Mouse (Mus musculus) MEL (cell line): ENCODE data around the gene Kcmf1. TPM values are rescaled to one million over a fixed set of nuclear protein-coding genes. Genes with fewer than 3 reads are reported as not detected.

Source experiments
- DNase-seq: peaks from one replicate; pipeline ENCODE4 v3.0.0; 2011; ENCODE audit warnings: low read depth, low spot score
- H3K27ac ChIP-seq: 2 replicates; pipeline ENCODE4 v1.5.1; 2012; ENCODE audit warnings: low read depth, mild to moderate bottlenecking, control low read depth, low read length, moderate library complexity; ENCODE audit not compliant: control insufficient read depth
- H3K27me3 ChIP-seq, 2 experiments: fragments of 150-350 bp in 1 of 2; sonication (generic) in 1 of 2; 2 replicates each; pipeline ENCODE4 v1.6.1; 2012; ENCODE audit warnings: low read length in 2 of 2, mild to moderate bottlenecking in 2 of 2, improper control_type of control experiment in 1 of 2, moderate library complexity in 1 of 2; ENCODE audit not compliant: insufficient read depth in 2 of 2, control insufficient read depth in 1 of 2
- H3K36me3 ChIP-seq, 2 experiments: 2 replicates each; pipeline ENCODE4 v1.6.1; 2012 to 2014; ENCODE audit warnings: low read length in 2 of 2, improper control_type of control experiment in 1 of 2, inconsistent platforms in 1 of 2, mild to moderate bottlenecking in 1 of 2; ENCODE audit not compliant: insufficient read depth in 2 of 2, control insufficient read depth in 1 of 2
- H3K4me1 ChIP-seq, 2 experiments: fragments of 150-350 bp in 1 of 2; sonication (generic) in 1 of 2; 2 replicates each; pipeline ENCODE4 v1.6.1; 2012; ENCODE audit warnings: low read length in 2 of 2, improper control_type of control experiment in 1 of 2, mild to moderate bottlenecking in 1 of 2; ENCODE audit not compliant: insufficient read depth in 2 of 2, control insufficient read depth in 1 of 2
- H3K4me3 ChIP-seq, 2 experiments: fragments of 150-350 bp in 1 of 2; sonication (generic) in 1 of 2; 2 replicates each; pipeline ENCODE4 v1.5.1; 2012; ENCODE audit warnings: low read depth in 2 of 2, low read length in 2 of 2, mild to moderate bottlenecking in 2 of 2, moderate library complexity in 2 of 2, control low read depth in 1 of 2, improper control_type of control experiment in 1 of 2; ENCODE audit not compliant: control insufficient read depth in 1 of 2, insufficient read depth in 1 of 2
- H3K79me2 ChIP-seq: 2 replicates; pipeline ENCODE4 v1.6.1; 2012; ENCODE audit warnings: mild to moderate bottlenecking, low read length, moderate library complexity; ENCODE audit not compliant: control insufficient read depth, poor library complexity, insufficient read depth
- H3K9ac ChIP-seq: 2 replicates; pipeline ENCODE4 v1.6.1; 2012; ENCODE audit warnings: low read depth, mild to moderate bottlenecking, control low read depth, low read length, moderate library complexity; ENCODE audit not compliant: control insufficient read depth, poor library complexity, severe bottlenecking
- H3K9me3 ChIP-seq: fragments of 150-350 bp; sonication (generic); replicated peaks from 2 replicates; pipeline ENCODE4 v1.6.1; 2012; ENCODE audit warnings: mild to moderate bottlenecking, low read length, improper control_type of control experiment, moderate library complexity; ENCODE audit not compliant: insufficient read depth
- BHLHE40 ChIP-seq: IDR thresholded peaks from 2 replicates; pipeline ENCODE4 v1.6.1; 2012; ENCODE audit warnings: low read depth, mild to moderate bottlenecking, inconsistent platforms, low read length, improper control_type of control experiment, borderline replicate concordance
- EP300 ChIP-seq, 2 experiments: IDR thresholded peaks; 2 replicates each; pipeline ENCODE4 v1.6.1; 2011; ENCODE audit warnings: improper control_type of control experiment in 2 of 2, low read length in 2 of 2, low read depth in 1 of 2, mild to moderate bottlenecking in 1 of 2
- ETS1 ChIP-seq: IDR thresholded peaks from 2 replicates; pipeline ENCODE4 v1.6.1; 2012; ENCODE audit warnings: low read depth, mild to moderate bottlenecking, inconsistent platforms, low read length, improper control_type of control experiment, moderate library complexity
- GATA1 ChIP-seq: IDR thresholded peaks from 2 replicates; pipeline ENCODE4 v1.6.1; 2011; ENCODE audit warnings: low read depth, low read length, improper control_type of control experiment
- HCFC1 ChIP-seq: IDR thresholded peaks from 2 replicates; pipeline ENCODE4 v1.6.1; 2012; ENCODE audit warnings: low read depth, mild to moderate bottlenecking, inconsistent platforms, low read length, improper control_type of control experiment, moderate library complexity
- JUND ChIP-seq: IDR thresholded peaks from 2 replicates; pipeline ENCODE4 v1.6.1; 2011; ENCODE audit warnings: low read depth, mild to moderate bottlenecking, improper control_type of control experiment, low read length
- MAZ ChIP-seq: IDR thresholded peaks from 2 replicates; pipeline ENCODE4 v1.6.1; 2012; ENCODE audit warnings: low read depth, mild to moderate bottlenecking, inconsistent platforms, low read length, improper control_type of control experiment
- MXI1 ChIP-seq: IDR thresholded peaks from 2 replicates; pipeline ENCODE4 v1.6.1; 2011; ENCODE audit warnings: mild to moderate bottlenecking, low read depth, low read length, improper control_type of control experiment
- POLR2AphosphoS2 ChIP-seq: IDR thresholded peaks from 2 replicates; pipeline ENCODE4 v1.6.1; 2011; ENCODE audit warnings: low read length, improper control_type of control experiment
- POLR2AphosphoS5 ChIP-seq: IDR thresholded peaks from 2 replicates; pipeline ENCODE4 v1.6.1; 2012; ENCODE audit warnings: low read depth, borderline replicate concordance, mild to moderate bottlenecking, inconsistent platforms, low read length, moderate library complexity, mixed read lengths
- RAD21 ChIP-seq: IDR thresholded peaks from 2 replicates; pipeline ENCODE4 v1.6.1; 2011; ENCODE audit warnings: mild to moderate bottlenecking, low read depth, low read length, improper control_type of control experiment
- SIN3A ChIP-seq: IDR thresholded peaks from 2 replicates; pipeline ENCODE4 v1.6.1; 2012; ENCODE audit warnings: low read length, improper control_type of control experiment, inconsistent platforms
- TAL1 ChIP-seq: IDR thresholded peaks from 2 replicates; pipeline ENCODE4 v1.6.1; 2012; ENCODE audit warnings: mild to moderate bottlenecking, inconsistent platforms, low read length, moderate library complexity, mixed read lengths
- UBTF ChIP-seq: IDR thresholded peaks from 2 replicates; pipeline ENCODE4 v1.6.1; 2012; ENCODE audit warnings: low read depth, mild to moderate bottlenecking, inconsistent platforms, low read length, improper control_type of control experiment, moderate library complexity, borderline replicate concordance; ENCODE audit not compliant: insufficient read depth
- ZNF384 ChIP-seq: IDR thresholded peaks from 2 replicates; pipeline ENCODE4 v1.6.1; 2012; ENCODE audit warnings: low read depth, mild to moderate bottlenecking, inconsistent platforms, low read length, improper control_type of control experiment
- polyA plus RNA-seq, 2 experiments: library from polyadenylated mRNA; stranded (reverse) in 1 of 2; unstranded in 1 of 2; fragments of >175 nt in 1 of 2; fragments of >200 nt in 1 of 2; gene quantifications; 2 replicates each; pipeline versions ENCODE4 v1.2.1 to v1.2.4; 2012; ENCODE audit warnings: low replicate concordance in 2 of 2, low read depth in 1 of 2; ENCODE audit not compliant: insufficient read length in 2 of 2, insufficient read depth in 1 of 2, missing spikeins in 1 of 2
- total RNA-seq: library from RNA; depleted of rRNA; stranded (reverse); fragments of 300-350 nt; gene quantifications from 2 replicates; pipeline ENCODE4 v1.2.3, GENCODE M21; 2012

Gene Kcmf1
- total and polyA plus RNA-seq, 3 experiments: 77.0 to 195 (median 133) TPM

DNA sequence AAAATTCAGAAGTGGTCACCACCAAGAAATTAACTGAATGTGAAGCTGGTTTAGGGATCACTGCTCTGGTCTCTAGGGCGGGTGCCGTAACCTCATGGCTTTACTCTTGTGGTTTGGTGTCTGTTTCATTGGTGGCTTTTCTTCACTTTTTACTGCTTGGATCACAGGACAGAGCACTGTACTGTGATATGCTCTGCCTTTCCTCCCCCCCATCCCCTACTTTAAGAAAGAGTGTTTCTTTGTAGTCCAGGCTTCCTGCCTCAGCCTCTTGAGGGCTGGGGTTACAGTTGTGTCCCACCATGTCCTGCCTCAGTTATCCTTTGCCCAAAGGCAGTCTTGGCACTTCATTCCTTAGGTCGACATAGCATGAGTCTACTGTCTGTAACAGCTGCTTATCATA, 37.7 kb upstream of the Kcmf1 start:
- no peak overlapping the region for H3K27ac ChIP-seq
- TF ChIP-seq BHLHE40: no peak
- no peak for TF ChIP-seq JUND
- no peak for TF ChIP-seq POLR2AphosphoS2
- TF ChIP-seq, all 39 proteins: peak for 0
- Histone ChIP-seq H3K27me3 (no peaks in the 10 kb centered on the region), H3K4me3 (no peak overlapping the region), H3K9ac (no peak overlapping the region), H3K36me3 (no peaks in the 10 kb centered on the region), H3K79me2 (no peaks in the 10 kb centered on the region), H3K9me3 (no peaks in the 10 kb centered on the region), H3K4me1 (no peaks in the 10 kb centered on the region)
- no peak for DNase-seq

GRCm38 (mm10) chr6:72932955-72933354, 33.2 kb upstream of the Kcmf1 start:
- Histone ChIP-seq H3K9me3 (no peaks in the 10 kb centered on the region), H3K79me2 (no peaks in the 10 kb centered on the region), H3K4me3 (no peak overlapping the region), H3K4me1 (no peaks in the 10 kb centered on the region), H3K36me3 (no peaks in the 10 kb centered on the region), H3K27me3 (no peaks in the 10 kb centered on the region), H3K27ac (no peak overlapping the region), H3K9ac (no peak overlapping the region)
- TF ChIP-seq JUND (no peak), EP300 (IDR thresholded peaks at IDR 0.05; ENCODE audit: low read depth in 1 of 2, low read length in 2 of 2) (no peak), HCFC1 (no peak), BHLHE40 (no peak), MAZ (no peak), ETS1 (no peak), POLR2AphosphoS5 (no peak), UBTF (no peak), ZNF384 (no peak), MXI1 (no peak), GATA1 (no peak), TAL1 (no peak)
- DNase-seq: no peak

- no peak for DNase-seq
- Histone ChIP-seq H3K27me3 (no peaks in the 10 kb centered on the region), H3K27ac (no peak overlapping the region), H3K9me3 (no peaks in the 10 kb centered on the region), H3K9ac (no peak overlapping the region), H3K4me1 (0 out of 4 replicates have a peak, but pooled peaks cover 0 to 6% of the 10 kb centered on the region in 2 experiments), H3K79me2 (no peaks in the 10 kb centered on the region), H3K36me3 (no peaks in the 10 kb centered on the region), H3K4me3 (no peak overlapping the region)
- TF ChIP-seq JUND (no peak), SIN3A (no peak), RAD21 (no peak)
These were observed 31.8 kb upstream of the Kcmf1 start for GRCm38 (mm10) chr6:72931533-72931932.
